Mouse (Mus musculus) liver, postnatal 0 days (tissue): ENCODE data around the gene Wnt8b. TPM values are rescaled to one million over a fixed set of nuclear protein-coding genes. Genes with fewer than 3 reads are reported as not detected.

Experiments used
- ATAC-seq: fragments of 200-750 bp; cut with Nextera tagmentation; 2 replicates; pipeline ENCODE4 v1.8.0; 2017; ENCODE audit warnings: mild to moderate bottlenecking, moderate library complexity
- DNase-seq: peaks from one replicate; pipeline ENCODE4 v3.0.0-alpha.2; 2016
- H3K27ac ChIP-seq: fragments of 300-500 bp; sonication (generic); 2 replicates; pipeline ENCODE4 v1.5.1; 2014; ENCODE audit warnings: antibody characterized with exemption, moderate library complexity, mild to moderate bottlenecking, low read depth
- H3K27me3 ChIP-seq: fragments of 300-500 bp; sonication (generic); 2 replicates; pipeline ENCODE4 v1.6.1; 2014; ENCODE audit warnings: low read length, control low read depth, mixed read lengths; ENCODE audit not compliant: insufficient read depth
- H3K36me3 ChIP-seq: fragments of 300-500 bp; sonication (generic); replicated peaks from 2 replicates; pipeline ENCODE4 v1.6.1; 2014; ENCODE audit warnings: mild to moderate bottlenecking, control low read depth, low read length, moderate library complexity, mixed read lengths; ENCODE audit not compliant: insufficient read depth
- H3K4me1 ChIP-seq: fragments of 300-500 bp; sonication (generic); 2 replicates; pipeline ENCODE4 v1.6.1; 2014; ENCODE audit warnings: antibody characterized with exemption, mild to moderate bottlenecking, control low read depth; ENCODE audit not compliant: insufficient read depth
- H3K4me2 ChIP-seq: fragments of 300-500 bp; sonication (generic); 2 replicates; pipeline ENCODE4 v1.6.1; 2014; ENCODE audit warnings: low read depth, mild to moderate bottlenecking, low read length, moderate library complexity, mixed read lengths
- H3K4me3 ChIP-seq: fragments of 300-500 bp; sonication (generic); 2 replicates; pipeline ENCODE4 v1.5.1; 2014; ENCODE audit warnings: low read depth, low read length
- H3K9ac ChIP-seq: fragments of 300-500 bp; sonication (generic); replicated peaks from 2 replicates; pipeline ENCODE4 v1.6.1; 2014; ENCODE audit warnings: mild to moderate bottlenecking, moderate library complexity
- H3K9me3 ChIP-seq: fragments of 300-500 bp; sonication (generic); 2 replicates; pipeline ENCODE4 v1.6.1; 2016; ENCODE audit warnings: mild to moderate bottlenecking, control low read depth, low read length, mixed read lengths
- CTCF ChIP-seq: sonication (generic); IDR thresholded peaks from 2 replicates; pipeline ENCODE4 v1.5.1; 2016; ENCODE audit warnings: antibody characterized with exemption, low read depth
- EP300 ChIP-seq: IDR thresholded peaks from 2 replicates; pipeline ENCODE4 v1.6.1; 2016; ENCODE audit warnings: antibody characterized with exemption, low read depth, mild to moderate bottlenecking
- WGBS: fragments of 180-500 bp; shearing (Covaris S2); extraction: QIAGEN DNeasy Blood & Tissue Kit; methylation state at CpG from one replicate; pipeline ENCODE4 v1.1.7; 2014; ENCODE audit not compliant: insufficient replicate concordance; 5-methylcytosine and 5-hydroxymethylcytosine counted together
- polyA plus RNA-seq: library from polyadenylated mRNA; unstranded; fragments of >200 nt; fragmentation: Nextera tagmentation; extraction: Ambion mirVana; gene quantifications from 2 replicates; pipeline ENCODE4 v1.2.1, GENCODE M21; 2015

Gene Wnt8b
- polyA plus RNA-seq, 1 experiment from 2014 or later: not detected

- H3K9me3 ChIP-seq: no peaks in the 10 kb centered on the region
- TF ChIP-seq EP300 (no peak), CTCF (peak; percentile 47)
- ATAC-seq (no peak), DNase-seq (no peak)
- H3K4me2 ChIP-seq: no peak overlapping the region
- 43% methylated on average over 3 of the region's 3 CpGs for WGBS
- no peaks in the 10 kb centered on the region for H3K27me3 ChIP-seq
- H3K27ac ChIP-seq: no peak overlapping the region
- no peak overlapping the region for H3K9ac ChIP-seq
- H3K4me1 ChIP-seq: no peaks in the 10 kb centered on the region
- H3K36me3 ChIP-seq: no peaks in the 10 kb centered on the region
- H3K4me3 ChIP-seq: no peak overlapping the region
Observed at GRCm38 (mm10) chr19:44476541-44476940, 16.7 kb upstream of the Wnt8b start.

GRCm38 (mm10) chr19:44487266-44487665 lies 6.0 kb upstream of the Wnt8b start:
- Histone ChIP-seq H3K27ac (no peak overlapping the region), H3K9me3 (no peaks in the 10 kb centered on the region), H3K4me3 (no peak overlapping the region), H3K27me3 (0 out of 2 replicates have a peak, but pooled peaks cover 3% of the 10 kb centered on the region), H3K36me3 (no peaks in the 10 kb centered on the region), H3K9ac (no peak overlapping the region), H3K4me1 (no peaks in the 10 kb centered on the region), H3K4me2 (no peak overlapping the region)
- no peak for TF ChIP-seq EP300
- TF ChIP-seq CTCF: peak; percentile 82
- DNase-seq: peak; percentile 76
- peak; percentile 58; the same call in 1 of the 2 replicates for ATAC-seq
- WGBS: 6% methylated on average over 8 of the region's 8 CpGs

GRCm38 (mm10) chr19:44496511-44496910 lies 3.2 kb downstream of the Wnt8b start:
- ATAC-seq (no peak), DNase-seq (no peak)
- WGBS: 15% methylated on average over 8 of the region's 8 CpGs
- Histone ChIP-seq H3K36me3 (no peaks in the 10 kb centered on the region), H3K4me1 (no peaks in the 10 kb centered on the region), H3K27me3 (peaks cover 24% of the 10 kb centered on the region; the same call in 1 of the 2 replicates), H3K4me3 (no peak overlapping the region), H3K27ac (no peak overlapping the region), H3K9ac (no peak overlapping the region), H3K4me2 (no peak overlapping the region), H3K9me3 (no peaks in the 10 kb centered on the region)
- TF ChIP-seq EP300 (no peak), CTCF (no peak)

GRCm38 (mm10) chr19:44496941-44497340 lies 3.7 kb downstream of the Wnt8b start:
- DNase-seq: no peak
- 64% methylated on average over 10 of the region's 10 CpGs for WGBS
- no peak overlapping the region for H3K4me2 ChIP-seq
- TF ChIP-seq EP300 (no peak), CTCF (no peak)
- no peaks in the 10 kb centered on the region for H3K9me3 ChIP-seq
- H3K27me3 ChIP-seq: peaks cover 24% of the 10 kb centered on the region; the same call in 1 of the 2 replicates
- ATAC-seq: no peak
- H3K27ac ChIP-seq: no peak overlapping the region
- H3K9ac ChIP-seq: no peak overlapping the region
- H3K4me3 ChIP-seq: no peak overlapping the region
- no peaks in the 10 kb centered on the region for H3K4me1 ChIP-seq
- no peaks in the 10 kb centered on the region for H3K36me3 ChIP-seq

- ATAC-seq (no peak), DNase-seq (no peak)
- WGBS: 50% methylated on average over 6 of the region's 6 CpGs
- H3K4me1 ChIP-seq: no peaks in the 10 kb centered on the region
- H3K27ac ChIP-seq: no peak overlapping the region
- H3K27me3 ChIP-seq: peaks cover 20% of the 10 kb centered on the region; the same call in 1 of the 2 replicates
- H3K9ac ChIP-seq: no peak overlapping the region
- no peaks in the 10 kb centered on the region for H3K36me3 ChIP-seq
- H3K9me3 ChIP-seq: no peaks in the 10 kb centered on the region
- no peak overlapping the region for H3K4me3 ChIP-seq
- no peak for TF ChIP-seq EP300
- no peak for TF ChIP-seq CTCF
- H3K4me2 ChIP-seq: no peak overlapping the region
Observed at GRCm38 (mm10) chr19:44498936-44499335, 5.7 kb downstream of the Wnt8b start.

- H3K4me1 ChIP-seq: no peaks in the 10 kb centered on the region
- peaks cover 13% of the 10 kb centered on the region; the same call in 1 of the 2 replicates for H3K27me3 ChIP-seq
- H3K9me3 ChIP-seq: no peaks in the 10 kb centered on the region
- no peak overlapping the region for H3K4me3 ChIP-seq
- no peak overlapping the region for H3K9ac ChIP-seq
- H3K27ac ChIP-seq: no peak overlapping the region
- DNase-seq (no peak), ATAC-seq (no peak)
- no peak overlapping the region for H3K4me2 ChIP-seq
- WGBS: 59% methylated on average over 5 of the region's 5 CpGs
- no peaks in the 10 kb centered on the region for H3K36me3 ChIP-seq
- TF ChIP-seq CTCF (no peak), EP300 (no peak)
Observed at GRCm38 (mm10) chr19:44500240-44500639, 7.0 kb downstream of the Wnt8b start.

- WGBS: 77% methylated on average over 6 of the region's 6 CpGs
- no peak overlapping the region for H3K9ac ChIP-seq
- peaks cover 15% of the 10 kb centered on the region; the same call in 1 of the 2 replicates for H3K27me3 ChIP-seq
Observed at GRCm38 (mm10) chr19:44501925-44502324, 8.7 kb downstream of the Wnt8b start.

More at GRCm38 (mm10) chr19:44501925-44502324, 8.7 kb downstream of the Wnt8b start:
- no peak overlapping the region for H3K27ac ChIP-seq
- H3K4me2 ChIP-seq: no peak overlapping the region
- H3K4me3 ChIP-seq: no peak overlapping the region
- no peak for TF ChIP-seq EP300
- TF ChIP-seq CTCF: no peak
- no peaks in the 10 kb centered on the region for H3K9me3 ChIP-seq
- no peaks in the 10 kb centered on the region for H3K4me1 ChIP-seq
- ATAC-seq: no peak
- no peak for DNase-seq
- H3K36me3 ChIP-seq: no peaks in the 10 kb centered on the region
